Mouse (Mus musculus): ENCODE measurements around the gene Camk2b. TPM values are rescaled to one million over a fixed set of nuclear protein-coding genes. Genes with fewer than 3 reads are reported as not detected.
A peak's percentile ranks its signal among the peaks of the same experiment; 100 is the strongest.

Camk2b gene
- polyA plus RNA-seq, 1 experiment from 2014 or later: 21.4 TPM

GRCm38 (mm10) chr11:6065551-6066121, 526 bp downstream of the Camk2b start:
- H3K27ac ChIP-seq: no peak overlapping the region
- WGBS: under 1% methylated on average over 67 of the region's 95 CpGs

GRCm38 (mm10) chr11:6065046-6065521, 1.1 kb downstream of the Camk2b start:
- Histone ChIP-seq H3K36me3 (no peaks in the 10 kb centered on the region), H3K9ac (peak overlapping the region; percentile 69), H3K4me1 (peaks cover 14% of the 10 kb centered on the region), H3K27ac (no peak overlapping the region), H3K4me2 (replicated peaks) (peak overlapping the region; percentile 70), H3K4me3 (peak overlapping the region; percentile 51), H3K9me3 (no peaks in the 10 kb centered on the region), H3K27me3 (replicated peaks) (peaks cover 78% of the 10 kb centered on the region)
- WGBS: under 1% methylated on average over 55 of the region's 55 CpGs
- ATAC-seq (ENCODE audit: low FRiP score, low read depth): peak; percentile 45

More at GRCm38 (mm10) chr11:6065551-6066121, 526 bp downstream of the Camk2b start:
- Histone ChIP-seq H3K4me1 (peaks cover 14% of the 10 kb centered on the region), H3K9me3 (no peaks in the 10 kb centered on the region), H3K4me2 (replicated peaks) (peak overlapping the region; percentile 70), H3K4me3 (peak overlapping the region; percentile 51), H3K27me3 (replicated peaks) (peaks cover 79% of the 10 kb centered on the region), H3K9ac (peak overlapping the region; percentile 69), H3K36me3 (no peaks in the 10 kb centered on the region)
- peak; percentile 76 for ATAC-seq (ENCODE audit: low FRiP score, low read depth)

DNA sequence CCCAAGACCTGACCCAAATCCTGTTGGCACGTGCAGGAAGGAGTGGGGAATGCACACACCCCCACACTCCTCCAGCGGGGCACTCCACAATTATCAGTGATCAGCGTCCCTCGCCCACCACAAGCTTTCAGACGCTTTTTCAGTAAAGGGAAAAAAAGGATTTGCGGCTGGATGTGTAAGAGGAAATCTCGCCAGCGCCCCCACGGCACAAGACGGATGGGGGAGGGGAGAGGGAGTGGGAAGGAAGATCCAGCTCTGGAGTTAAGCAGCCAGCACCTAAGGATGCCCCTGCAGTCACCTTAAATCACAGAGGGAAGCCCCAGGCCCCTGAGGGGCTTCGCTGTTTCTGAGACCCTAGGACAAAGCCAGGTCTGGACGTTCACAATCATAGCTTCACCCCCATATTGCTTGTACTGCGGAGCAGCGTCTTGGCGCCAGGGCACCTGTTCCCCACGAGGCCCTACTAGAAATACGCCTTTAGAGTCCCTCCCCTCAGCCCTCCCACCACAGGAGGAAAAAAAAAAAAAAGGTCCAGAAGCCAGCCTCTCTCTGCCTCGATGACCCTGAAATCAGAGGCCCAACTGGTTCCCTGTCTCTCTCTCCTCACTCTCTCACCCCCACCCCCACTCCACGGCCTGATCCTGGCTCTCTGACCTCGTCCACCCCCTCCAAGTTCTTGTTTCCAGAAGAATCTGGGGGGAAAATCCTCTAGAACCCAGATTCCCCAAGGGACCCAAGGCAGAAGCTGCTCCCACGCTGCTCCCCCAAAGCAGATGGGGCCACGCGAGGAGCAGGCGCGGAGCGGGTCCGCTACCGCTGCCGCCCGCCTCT, 1.7 kb downstream of the Camk2b start:
- H3K9me3 ChIP-seq: no peaks in the 10 kb centered on the region
- H3K4me3 ChIP-seq: peak overlapping the region; percentile 51
- no peaks in the 10 kb centered on the region for H3K36me3 ChIP-seq
- ATAC-seq (ENCODE audit: low FRiP score, low read depth): no peak
- H3K4me1 ChIP-seq: peaks cover 14% of the 10 kb centered on the region
- H3K9ac ChIP-seq: peak overlapping the region; percentile 69
- 8% methylated on average over 30 of the region's 30 CpGs for WGBS
- H3K27me3 ChIP-seq (replicated peaks): peaks cover 77% of the 10 kb centered on the region
- peak overlapping the region; percentile 70 for H3K4me2 ChIP-seq (replicated peaks)
- no peak overlapping the region for H3K27ac ChIP-seq

GRCm38 (mm10) chr11:6063501-6064214, 2.5 kb downstream of the Camk2b start:
- Histone ChIP-seq H3K9me3 (no peaks in the 10 kb centered on the region), H3K9ac (no peak overlapping the region), H3K4me1 (peaks cover 14% of the 10 kb centered on the region), H3K36me3 (no peaks in the 10 kb centered on the region), H3K27ac (no peak overlapping the region), H3K27me3 (replicated peaks) (peaks cover 71% of the 10 kb centered on the region), H3K4me2 (replicated peaks) (peak overlapping the region; percentile 70), H3K4me3 (peak overlapping the region; percentile 51)
- no peak for ATAC-seq (ENCODE audit: low FRiP score, low read depth)
- 55% methylated on average over 17 of the region's 17 CpGs for WGBS

- no peak for ATAC-seq (ENCODE audit: low FRiP score, low read depth)
- no peaks in the 10 kb centered on the region for H3K36me3 ChIP-seq
- no peak overlapping the region for H3K9ac ChIP-seq
- no peaks in the 10 kb centered on the region for H3K9me3 ChIP-seq
- 0 out of 2 replicates have a peak overlapping the region, but pooled peaks have one; percentile 70 for H3K4me2 ChIP-seq (replicated peaks)
- no peak overlapping the region for H3K27ac ChIP-seq
- WGBS: 86% methylated on average over 7 of the region's 7 CpGs
- H3K4me1 ChIP-seq: peaks cover 9% of the 10 kb centered on the region
- no peak overlapping the region for H3K4me3 ChIP-seq
- peaks cover 65% of the 10 kb centered on the region for H3K27me3 ChIP-seq (replicated peaks)
These were observed 3.1 kb downstream of the Camk2b start for GRCm38 (mm10) chr11:6063065-6063464.

DNA sequence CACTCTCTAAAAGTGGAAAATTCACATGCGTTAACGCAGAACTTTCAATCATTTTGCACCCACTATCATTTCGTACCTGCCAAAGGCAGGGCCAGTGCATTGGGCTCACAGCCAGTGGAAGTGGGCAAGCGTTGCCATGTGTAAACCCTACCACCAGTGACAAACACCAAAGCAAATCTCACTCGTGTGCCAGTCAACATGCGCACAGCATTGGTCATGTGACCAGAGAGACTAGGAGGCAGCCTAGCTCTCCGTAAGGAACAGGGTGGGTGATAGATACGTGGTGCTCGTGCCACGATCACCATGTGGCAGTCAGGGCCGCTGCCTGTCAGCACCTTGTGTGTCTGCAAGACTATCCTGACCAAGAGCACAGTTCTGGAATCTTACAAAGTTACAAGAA, 3.8 kb downstream of the Camk2b start:
- Histone ChIP-seq H3K27me3 (replicated peaks) (peaks cover 58% of the 10 kb centered on the region), H3K9me3 (no peaks in the 10 kb centered on the region), H3K4me3 (no peak overlapping the region), H3K4me1 (peaks cover 7% of the 10 kb centered on the region; the same call in 1 of the 2 replicates), H3K4me2 (replicated peaks) (no peak overlapping the region), H3K9ac (no peak overlapping the region), H3K36me3 (no peaks in the 10 kb centered on the region), H3K27ac (no peak overlapping the region)
- no peak for ATAC-seq (ENCODE audit: low FRiP score, low read depth)
- WGBS: 93% methylated on average over 11 of the region's 11 CpGs

- H3K36me3 ChIP-seq: no peaks in the 10 kb centered on the region
- ATAC-seq (ENCODE audit: low FRiP score, low read depth): no peak
- H3K27me3 ChIP-seq (replicated peaks): peaks cover 54% of the 10 kb centered on the region
- WGBS: 85% methylated on average over 5 of the region's 5 CpGs
- no peak overlapping the region for H3K27ac ChIP-seq
- H3K4me2 ChIP-seq (replicated peaks): no peak overlapping the region
- H3K9me3 ChIP-seq: no peaks in the 10 kb centered on the region
- H3K9ac ChIP-seq: no peak overlapping the region
- H3K4me1 ChIP-seq: peaks cover 7% of the 10 kb centered on the region; the same call in 1 of the 2 replicates
- no peak overlapping the region for H3K4me3 ChIP-seq
These were observed 4.3 kb downstream of the Camk2b start for GRCm38 (mm10) chr11:6061891-6062290.

- Histone ChIP-seq H3K4me2 (replicated peaks) (no peak overlapping the region), H3K27ac (no peak overlapping the region), H3K4me3 (no peak overlapping the region), H3K4me1 (no peaks in the 10 kb centered on the region), H3K9ac (no peak overlapping the region), H3K27me3 (replicated peaks) (peaks cover 26% of the 10 kb centered on the region), H3K36me3 (no peaks in the 10 kb centered on the region), H3K9me3 (no peaks in the 10 kb centered on the region)
- no peak for ATAC-seq (ENCODE audit: low FRiP score, low read depth)
- WGBS: 93% methylated on average over 10 of the region's 10 CpGs
These were observed 7.0 kb downstream of the Camk2b start for GRCm38 (mm10) chr11:6059162-6059561.

- Histone ChIP-seq H3K4me2 (replicated peaks) (no peak overlapping the region), H3K27me3 (replicated peaks) (no peaks in the 10 kb centered on the region), H3K27ac (no peak overlapping the region), H3K9me3 (no peaks in the 10 kb centered on the region), H3K4me1 (no peaks in the 10 kb centered on the region), H3K9ac (no peak overlapping the region), H3K4me3 (no peak overlapping the region), H3K36me3 (no peaks in the 10 kb centered on the region)
- ATAC-seq (ENCODE audit: low FRiP score, low read depth): no peak
- WGBS: 85% methylated on average over 8 of the region's 8 CpGs
These were observed 12.8 kb downstream of the Camk2b start for GRCm38 (mm10) chr11:6053386-6053785.

GRCm38 (mm10) chr11:6050066-6050560, 16.0 kb downstream of the Camk2b start:
- Histone ChIP-seq H3K27ac (no peak overlapping the region), H3K4me3 (no peak overlapping the region), H3K36me3 (no peaks in the 10 kb centered on the region), H3K4me1 (no peaks in the 10 kb centered on the region), H3K9ac (no peak overlapping the region), H3K4me2 (replicated peaks) (no peak overlapping the region), H3K27me3 (replicated peaks) (no peaks in the 10 kb centered on the region), H3K9me3 (no peaks in the 10 kb centered on the region)
- ATAC-seq (ENCODE audit: low FRiP score, low read depth): no peak
- 62% methylated on average over 4 of the region's 4 CpGs for WGBS

DNA sequence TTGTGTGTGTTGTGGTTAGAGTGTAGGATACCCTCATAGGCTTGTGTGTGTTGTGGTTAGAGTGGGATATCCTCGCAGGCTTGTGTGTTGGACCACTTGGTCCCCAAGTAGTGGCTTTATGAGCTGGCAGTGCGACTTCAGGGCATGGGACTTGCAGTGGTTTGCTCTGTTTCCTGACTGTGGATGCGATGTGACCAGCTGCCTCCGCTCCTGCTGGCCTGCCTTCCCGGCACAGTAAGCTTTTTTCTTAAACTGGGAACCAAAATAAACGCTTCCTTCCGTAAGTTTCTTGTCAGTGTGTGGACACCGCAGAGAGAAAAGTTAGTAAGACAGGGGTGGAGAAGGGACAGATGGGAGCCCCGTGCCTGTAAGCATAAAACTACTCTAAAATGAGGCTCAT, 18.0 kb downstream of the Camk2b start:
- H3K36me3 ChIP-seq: no peaks in the 10 kb centered on the region
- H3K9ac ChIP-seq: no peak overlapping the region
- no peak overlapping the region for H3K27ac ChIP-seq
- no peaks in the 10 kb centered on the region for H3K27me3 ChIP-seq (replicated peaks)
- H3K4me1 ChIP-seq: no peaks in the 10 kb centered on the region
- no peaks in the 10 kb centered on the region for H3K9me3 ChIP-seq
- no peak overlapping the region for H3K4me2 ChIP-seq (replicated peaks)
- ATAC-seq (ENCODE audit: low FRiP score, low read depth): no peak
- H3K4me3 ChIP-seq: no peak overlapping the region
- WGBS: 84% methylated on average over 9 of the region's 9 CpGs

- Histone ChIP-seq H3K27me3 (replicated peaks) (no peaks in the 10 kb centered on the region), H3K9me3 (no peaks in the 10 kb centered on the region), H3K4me2 (replicated peaks) (no peak overlapping the region), H3K27ac (no peak overlapping the region), H3K4me3 (no peak overlapping the region), H3K4me1 (no peaks in the 10 kb centered on the region), H3K36me3 (no peaks in the 10 kb centered on the region), H3K9ac (no peak overlapping the region)
- no peak for ATAC-seq (ENCODE audit: low FRiP score, low read depth)
- WGBS: 48% methylated on average over 7 of the region's 7 CpGs
These were observed 27.2 kb downstream of the Camk2b start for GRCm38 (mm10) chr11:6038929-6039328.

Data from neural tube, embryonic 12.5 days (tissue).